Mouse (Mus musculus) spleen, postnatal 10 days (tissue): ENCODE results near the gene Zfp981.
"Not testable (repeated sequence)": the region's sequence is repeated elsewhere in the genome, so short reads cannot be mapped to it uniquely, and the experiment has no call there.

Experiments used
- DNase-seq, 2 experiments: peaks; one replicate each; pipeline ENCODE4 v3.0.0; 2021 to 2022; ENCODE audit warnings: low spot score in 2 of 2

Zfp981 gene

DNA sequence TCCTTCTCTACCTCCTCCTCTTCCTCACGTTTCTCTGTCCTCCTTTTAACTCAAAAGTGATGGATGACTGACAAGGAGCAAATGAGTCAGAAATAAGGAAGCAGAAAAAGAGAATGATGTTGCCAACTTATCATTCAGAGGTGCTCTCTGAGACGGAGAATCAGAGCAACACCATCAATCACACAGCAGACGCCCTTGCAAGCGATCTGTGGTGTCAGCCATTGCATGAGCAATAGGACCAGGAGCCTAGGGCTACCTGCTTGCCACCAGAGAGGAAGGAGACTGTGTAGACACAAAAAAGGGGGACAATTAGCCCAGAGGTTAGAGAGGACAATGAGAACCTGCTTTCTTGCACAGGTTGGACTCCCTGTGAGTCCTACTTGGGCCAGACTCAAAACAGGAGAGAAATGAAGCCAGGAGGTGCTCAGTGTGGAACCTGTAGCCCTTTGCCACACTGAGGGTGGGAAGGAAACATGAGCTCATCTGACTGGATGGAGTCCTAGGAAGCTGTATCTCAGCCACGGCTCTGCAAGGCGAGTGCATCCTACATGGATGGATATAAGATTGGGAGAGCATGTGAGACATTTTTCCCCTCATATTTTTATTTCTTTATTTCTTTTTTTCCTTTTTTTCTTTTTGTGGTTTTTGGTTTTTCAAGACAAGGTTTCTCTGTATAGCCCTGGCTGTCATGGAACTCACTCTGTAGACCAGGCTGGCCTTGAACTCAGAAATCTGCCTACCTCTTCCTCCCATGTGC is 16.5 kb upstream of the Zfp981 start:
- DNase-seq, result not testable (repeated sequence)

DNA sequence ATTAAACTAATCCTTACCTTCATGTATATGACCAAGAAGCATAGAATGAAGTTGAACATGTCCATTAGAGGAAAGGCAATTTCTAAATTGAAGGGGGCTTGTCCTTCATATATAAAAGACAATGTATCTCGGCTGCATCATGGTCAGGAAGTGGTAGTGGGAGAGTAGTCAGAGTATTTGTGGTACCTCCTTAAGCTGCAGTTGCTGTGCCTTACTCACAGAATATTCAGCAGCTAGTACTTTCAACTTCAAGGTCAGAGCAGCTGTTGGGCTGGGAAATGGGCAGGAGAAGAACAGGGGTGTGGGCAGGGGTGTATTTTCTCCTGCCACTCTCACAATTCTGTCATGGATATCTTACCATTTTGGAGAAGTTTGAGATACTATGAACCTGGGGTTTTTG is 15.1 kb upstream of the Zfp981 start:
- DNase-seq, result not testable (repeated sequence)

DNA sequence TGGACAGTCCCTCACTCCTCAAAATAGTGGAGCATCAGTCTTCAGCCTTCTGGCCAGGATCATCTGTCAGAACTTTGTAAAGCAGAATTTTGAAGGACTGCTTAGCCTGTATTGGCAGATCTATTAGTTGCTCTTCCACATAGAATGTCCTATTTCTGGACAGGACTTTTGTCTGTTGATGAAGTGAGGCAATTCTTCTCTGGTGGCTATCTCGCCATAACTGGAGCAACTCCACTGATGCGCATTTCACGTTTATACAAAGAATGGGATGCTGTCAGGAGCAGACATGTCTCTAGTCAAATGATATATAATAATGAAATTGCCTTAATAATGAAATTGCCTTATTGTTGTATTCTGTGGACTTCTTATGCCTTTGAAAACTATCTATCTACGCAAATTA is 12.6 kb upstream of the Zfp981 start:
- DNase-seq, result not testable (repeated sequence)

DNA sequence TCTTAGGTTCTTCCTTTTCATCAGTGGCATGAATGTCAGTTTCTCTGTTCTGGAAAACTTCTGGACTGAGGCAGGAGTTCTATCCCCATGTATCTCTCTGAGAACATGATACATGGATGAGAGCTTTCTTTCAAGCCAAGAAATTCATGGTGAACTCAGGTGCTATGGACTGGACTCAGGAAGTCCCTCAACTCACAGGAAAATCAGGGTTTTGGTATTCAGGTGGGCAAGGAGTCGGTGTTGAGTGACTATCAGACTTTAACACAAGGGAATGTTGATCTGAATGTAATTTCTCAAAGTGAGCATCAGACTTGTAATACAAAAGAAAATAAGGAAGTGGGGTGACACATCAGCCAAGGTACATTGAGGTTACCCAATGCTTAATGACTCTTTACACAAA is 9.8 kb upstream of the Zfp981 start:
- DNase-seq, result not testable (repeated sequence)

DNA sequence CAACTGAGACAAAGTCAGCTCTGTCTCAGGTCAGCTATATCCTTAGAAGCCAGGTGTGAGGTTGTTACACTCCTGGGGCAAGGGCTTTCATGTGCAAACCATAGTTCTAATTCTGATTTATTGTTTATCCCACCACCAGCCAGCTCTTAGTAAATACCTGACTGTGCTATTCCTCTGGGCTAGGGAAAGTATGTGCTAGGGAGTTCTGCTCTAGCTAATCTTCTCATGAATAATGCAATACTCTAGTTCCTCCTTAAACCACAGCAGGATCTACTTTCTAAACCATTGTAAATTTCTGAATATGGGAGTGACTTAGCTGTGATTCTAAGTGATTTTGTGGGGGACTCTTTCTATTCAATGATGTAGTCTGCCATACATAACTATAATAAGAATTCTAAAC is 9.4 kb upstream of the Zfp981 start:
- no peak for DNase-seq

DNA sequence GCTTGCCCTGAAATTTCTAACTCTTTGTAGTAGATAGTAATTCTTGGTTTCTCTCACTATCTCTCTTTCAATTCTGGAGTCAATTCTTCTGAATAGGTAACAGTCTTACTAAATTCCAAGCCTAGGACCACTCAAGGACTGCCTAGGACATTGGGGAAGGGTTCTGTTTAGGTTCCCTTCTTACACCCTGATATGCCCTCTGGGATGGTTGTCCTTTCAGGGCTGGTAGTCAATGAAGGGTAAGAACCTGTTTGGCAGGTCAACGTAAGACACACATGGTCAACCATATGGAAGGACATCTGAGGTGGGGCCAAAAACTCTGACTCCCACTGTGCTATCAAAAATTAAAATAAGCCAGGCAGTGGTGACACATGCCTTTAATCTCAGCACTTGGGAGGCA is 9.0 kb upstream of the Zfp981 start:
- DNase-seq, result no peak

DNA sequence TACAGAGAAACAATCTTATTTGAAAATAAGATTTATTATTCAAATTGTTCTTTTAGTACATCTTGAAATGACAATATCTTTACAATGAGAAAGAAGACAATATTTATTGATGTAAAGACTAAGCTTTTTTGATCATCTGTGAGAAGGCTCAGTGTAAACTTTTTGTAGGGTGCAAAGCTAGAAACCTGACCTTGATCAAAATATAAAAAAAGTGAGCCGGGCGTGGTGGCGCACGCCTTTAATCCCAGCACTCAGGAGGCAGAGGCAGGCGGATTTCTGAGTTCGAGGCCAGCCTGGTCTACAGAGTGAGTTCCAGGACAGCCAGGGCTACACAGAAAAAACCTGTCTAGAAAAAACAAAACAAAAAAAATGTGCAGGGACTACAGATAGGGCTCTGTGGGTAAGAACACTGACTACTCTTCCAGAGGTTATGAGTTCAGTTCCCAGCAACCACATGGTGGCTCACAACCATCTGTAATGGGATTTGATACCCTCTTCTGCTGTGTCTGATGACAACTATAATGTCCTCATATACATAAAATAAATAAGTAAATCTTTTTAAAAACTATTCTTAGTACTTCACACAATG is 8.4 kb upstream of the Zfp981 start:
- DNase-seq, result not testable (repeated sequence)

DNA sequence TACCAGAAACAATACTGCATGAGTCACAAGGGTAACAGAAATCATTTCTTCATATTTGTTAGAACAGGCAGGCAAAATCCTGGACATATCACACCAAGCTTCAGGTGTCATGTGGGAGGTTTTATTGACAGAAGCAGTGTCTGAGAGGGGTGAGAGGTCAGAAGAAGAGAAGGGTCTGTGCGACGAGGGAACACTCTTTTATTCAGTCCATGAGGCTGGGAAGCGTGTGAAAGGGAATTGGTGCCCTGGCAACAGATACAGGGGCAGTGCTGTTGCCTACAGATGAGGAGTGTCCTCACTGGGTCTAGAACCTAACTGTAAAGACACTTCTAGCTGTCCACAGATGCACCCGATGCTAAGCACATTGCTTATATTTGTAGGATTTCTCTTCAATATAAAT is 6.8 kb upstream of the Zfp981 start:
- no peak for DNase-seq

DNA sequence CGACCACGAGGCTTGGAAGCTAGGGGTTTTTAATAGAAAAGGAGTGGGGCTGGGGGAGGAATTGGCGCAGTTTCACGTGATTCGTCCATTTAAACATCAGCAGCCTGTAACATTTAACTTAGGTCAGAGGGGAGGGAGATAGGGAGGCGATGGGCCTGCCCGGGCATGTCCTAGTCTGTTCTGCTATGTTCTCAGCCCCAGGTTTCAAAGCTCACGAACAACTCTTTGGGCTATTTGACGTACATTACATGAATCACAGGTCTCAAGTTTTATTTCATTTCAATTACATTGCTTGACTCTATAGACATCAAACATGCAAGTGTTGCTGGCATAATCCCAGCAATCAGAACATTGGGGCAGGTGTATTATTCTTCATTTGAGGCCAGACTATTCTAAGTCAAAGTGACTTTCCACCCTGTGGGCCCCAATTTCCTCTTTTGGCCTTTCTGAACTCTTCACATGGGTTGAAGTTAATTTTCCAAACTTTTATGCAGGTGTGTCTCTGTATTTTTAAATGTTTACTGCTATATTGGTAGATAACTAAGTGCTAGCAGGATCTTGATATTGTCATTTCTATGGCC is 4.0 kb upstream of the Zfp981 start:
- not testable (repeated sequence) for DNase-seq

DNA sequence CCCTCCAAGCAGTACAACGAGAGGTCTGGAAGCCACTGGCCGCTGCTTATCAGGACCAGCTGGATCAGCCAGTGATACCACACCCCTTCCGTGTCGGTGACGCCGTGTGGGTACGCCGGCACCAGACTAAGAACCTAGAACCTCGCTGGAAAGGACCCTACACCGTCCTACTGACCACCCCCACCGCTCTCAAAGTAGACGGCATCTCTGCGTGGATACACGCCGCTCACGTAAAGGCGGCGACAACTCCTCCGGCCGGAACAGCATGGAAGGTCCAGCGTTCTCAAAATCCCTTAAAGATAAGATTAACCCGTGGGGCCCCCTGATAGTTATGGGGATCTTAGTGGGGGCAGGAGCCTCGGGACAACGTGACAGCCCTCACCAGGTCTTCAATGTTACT is 7.2 kb downstream of the Zfp981 start:
- not testable (repeated sequence) for DNase-seq

DNA sequence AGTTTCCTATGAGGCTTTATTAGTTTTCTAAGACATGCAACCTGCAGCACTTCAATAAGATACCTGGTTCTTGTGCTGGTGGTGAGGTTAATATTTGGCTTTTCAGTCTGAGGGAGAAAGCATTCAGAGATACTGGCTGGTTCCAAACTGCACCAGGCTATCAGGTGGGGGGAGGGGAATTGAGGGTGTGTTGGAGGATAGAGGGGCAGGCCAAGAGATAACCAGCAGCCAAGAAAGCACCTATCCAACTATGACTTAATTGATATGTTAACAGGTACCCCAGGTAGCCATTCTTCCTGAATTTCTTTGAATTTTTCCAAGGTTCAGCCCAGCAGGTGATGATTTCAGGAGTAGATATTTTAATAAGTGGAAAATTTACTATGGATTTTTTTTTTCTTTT is 10.0 kb downstream of the Zfp981 start:
- not testable (repeated sequence) for DNase-seq

DNA sequence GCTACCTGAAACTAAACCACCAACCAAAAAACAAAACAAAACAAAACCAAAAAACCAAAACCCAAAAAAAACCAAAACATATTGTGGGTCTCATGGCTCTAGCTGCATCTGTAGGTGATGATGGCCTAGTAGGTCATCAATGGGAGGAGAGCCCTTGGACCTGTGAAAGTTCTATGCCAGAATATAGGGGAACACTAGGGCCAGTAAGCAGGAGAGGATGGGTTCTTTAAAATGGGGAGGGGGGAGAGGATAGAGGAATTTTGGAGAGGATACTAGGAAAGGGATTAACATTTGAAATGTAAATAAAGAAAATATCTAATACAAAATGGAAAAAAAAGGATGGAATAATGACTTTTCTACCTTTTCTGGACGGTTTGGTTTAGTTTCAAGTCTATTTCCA is 14.6 kb downstream of the Zfp981 start:
- no peak for DNase-seq

DNA sequence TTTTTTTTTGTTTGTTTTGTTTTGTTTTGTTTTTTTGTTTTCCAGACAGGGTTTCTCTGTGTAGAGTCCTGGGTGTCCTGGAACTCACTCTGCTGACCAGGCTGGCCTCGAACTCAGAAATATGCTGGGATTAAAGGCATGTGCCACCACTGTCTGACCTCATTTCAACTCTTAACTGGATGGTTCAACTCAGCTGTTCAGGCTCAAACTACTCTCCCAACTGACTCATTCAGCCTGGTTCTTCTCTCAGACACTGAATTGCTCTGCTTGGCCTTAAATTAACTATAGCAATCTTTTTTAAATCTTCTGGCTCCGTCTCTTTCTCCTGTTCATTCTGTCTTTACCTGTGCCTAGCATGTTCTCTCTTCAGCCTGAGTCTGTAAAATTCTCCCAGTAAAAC is 15.3 kb downstream of the Zfp981 start:
- DNase-seq, result not testable (repeated sequence)

DNA sequence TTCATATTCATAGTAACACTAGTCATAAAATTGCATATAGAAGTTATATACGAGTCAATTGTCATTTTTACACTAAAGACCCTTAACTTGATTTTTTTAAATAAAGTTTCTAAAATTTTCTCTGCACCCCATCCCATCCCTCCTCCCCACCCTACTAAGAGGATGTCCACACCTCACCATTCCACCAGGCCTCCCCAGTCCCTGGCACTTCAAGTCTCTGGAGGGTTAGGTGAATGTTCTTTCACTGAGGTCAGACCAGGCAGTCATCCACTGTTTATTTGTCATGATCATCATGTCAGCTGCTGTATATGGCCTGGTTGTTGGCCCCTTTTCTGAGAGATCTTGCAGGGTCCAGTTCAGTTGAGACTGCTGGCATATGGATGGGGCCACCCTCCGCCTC is 18.9 kb downstream of the Zfp981 start:
- DNase-seq, result no peak

DNA sequence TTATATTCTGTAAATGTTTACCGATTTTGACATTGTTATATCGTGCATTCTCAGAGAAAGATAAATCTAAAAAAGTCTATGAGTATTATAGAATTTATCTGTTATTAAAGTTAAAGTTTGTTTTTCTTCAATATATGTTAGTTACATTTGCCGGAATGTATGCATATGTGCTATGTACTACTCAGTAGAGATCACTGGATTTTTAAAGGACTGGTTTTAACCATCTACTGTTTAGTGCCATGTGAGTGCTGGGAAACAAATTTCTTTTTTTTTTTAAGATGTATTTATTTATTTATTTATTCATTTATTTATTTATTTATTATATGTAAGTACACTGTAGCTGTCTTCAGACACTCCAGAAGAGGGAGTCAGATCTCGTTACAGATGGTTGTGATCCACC is 32.7 kb downstream of the Zfp981 start:
- no peak for DNase-seq

DNA sequence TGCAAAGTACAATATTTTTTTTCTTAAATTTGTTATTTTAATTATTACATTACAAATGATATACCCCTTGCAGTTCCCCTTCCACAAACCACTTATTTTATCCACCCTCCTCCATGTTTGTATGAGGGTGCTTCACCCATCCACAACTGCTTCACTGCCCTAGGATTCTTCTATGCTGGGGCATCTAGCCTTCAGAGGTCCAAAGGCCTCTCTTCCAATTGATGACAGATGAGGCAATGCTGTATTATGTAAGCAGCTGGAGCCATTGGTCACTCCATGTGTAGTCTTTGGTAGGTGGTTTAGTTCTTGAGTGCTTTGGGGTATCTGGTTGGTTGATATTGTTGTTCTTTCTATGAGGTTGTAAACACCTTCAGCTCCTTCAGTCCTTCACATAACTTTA is 34.1 kb downstream of the Zfp981 start:
- DNase-seq, result no peak

DNA sequence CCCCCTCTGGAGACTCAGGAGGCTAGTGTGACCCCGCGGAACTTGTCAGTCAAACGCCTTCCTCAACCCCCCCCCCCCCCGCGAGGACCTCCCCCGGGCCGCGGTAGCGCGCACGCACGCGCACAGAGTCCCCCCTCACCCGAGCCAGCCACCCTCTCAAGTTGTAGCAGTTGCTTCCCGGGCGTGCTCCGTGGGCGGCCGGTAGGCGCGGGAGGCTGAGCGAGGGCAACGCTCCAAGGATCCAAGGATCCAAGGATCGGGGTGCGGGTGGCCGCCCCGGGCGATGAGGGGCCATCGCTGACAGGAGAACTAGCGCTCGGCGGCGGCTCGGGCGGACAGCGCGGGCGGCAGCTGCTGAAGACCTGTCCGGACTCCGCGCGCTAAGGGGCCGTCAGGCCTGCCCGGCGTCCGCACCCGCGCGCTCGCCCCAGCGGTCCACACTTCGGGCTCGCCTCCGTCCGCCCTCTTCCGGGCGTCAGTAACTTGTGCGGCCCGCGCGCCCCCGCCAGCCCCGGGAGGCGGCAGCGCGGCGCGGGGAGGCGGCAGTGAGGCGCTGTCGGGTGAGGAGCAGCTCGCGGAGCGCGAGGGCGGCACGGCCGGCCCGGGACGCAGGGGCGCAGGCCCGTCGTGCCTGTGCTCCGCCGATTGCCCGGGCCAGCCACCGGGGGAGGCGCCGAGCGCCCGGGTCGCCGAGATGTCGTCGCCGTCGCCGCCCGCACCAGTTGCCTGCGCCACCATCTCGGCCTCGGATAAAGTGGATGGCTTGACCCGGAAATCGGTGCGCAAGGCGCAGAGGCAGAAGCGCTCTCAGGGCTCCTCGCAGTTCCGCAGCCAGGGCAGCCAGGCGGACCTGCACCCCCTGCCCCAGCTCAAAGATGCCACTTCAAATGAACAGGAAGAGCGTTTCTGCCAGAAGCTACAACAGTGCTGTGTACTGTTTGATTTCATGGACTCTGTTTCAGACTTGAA is 78.4 kb downstream of the Zfp981 start:
- DNase-seq, result not testable (repeated sequence)
